ENCODE assay signal across 8 mouse cellular contexts in genomic region chr8:93626807-93627526, GRCm38 (mm10).
A peak's percentile ranks its signal among the peaks of the same experiment; 100 is the strongest.
DNase-seq lines count a peak whose midpoint lies in the region; ATAC-seq lines count a peak whose summit lies in the region.

No protein-coding gene starts in this region.

- H3K4me1 ChIP-seq in heart, embryonic 14.5 days (ENCODE audit: control insufficient read depth in 2 of 2, insufficient read depth in 2 of 2, low read length in 2 of 2), result peaks cover 15 to 27% of the 10 kb centered on the region in 2 experiments
- H3K4me1 ChIP-seq in midbrain, embryonic 16.5 days (ENCODE audit: control insufficient read depth, insufficient read depth, low read length), result peaks cover 7% of the 10 kb centered on the region; the same call in 1 of the 2 replicates

- H3K36me3 ChIP-seq in heart, embryonic 14.5 days (ENCODE audit: control insufficient read depth, insufficient read depth, low read length), result no peaks in the 10 kb centered on the region
- H3K36me3 ChIP-seq in midbrain, embryonic 16.5 days (ENCODE audit: control insufficient read depth, insufficient read depth, low read length), result no peaks in the 10 kb centered on the region

- no peaks in the 10 kb centered on the region for H3K9me3 ChIP-seq in heart, embryonic 14.5 days (ENCODE audit: control insufficient read depth, low read length)
- H3K9me3 ChIP-seq in midbrain, embryonic 16.5 days (replicated peaks; ENCODE audit: control insufficient read depth, low read length, poor library complexity, severe bottlenecking), result no peaks in the 10 kb centered on the region

- no peaks in the 10 kb centered on the region for H3K27me3 ChIP-seq in heart, embryonic 14.5 days (ENCODE audit: control insufficient read depth, insufficient read depth, low read length)
- no peaks in the 10 kb centered on the region for H3K27me3 ChIP-seq in midbrain, embryonic 16.5 days (ENCODE audit: control insufficient read depth, insufficient read depth, low read depth, low read length)

- peak overlapping the region; percentile 50 for H3K4me2 ChIP-seq in heart, embryonic 14.5 days (ENCODE audit: low read length)
- peak overlapping the region; percentile 44 for H3K4me2 ChIP-seq in midbrain, embryonic 16.5 days (ENCODE audit: low read length)

- no peak overlapping the region for H3K4me3 ChIP-seq in heart, embryonic 14.5 days (ENCODE audit: control insufficient read depth in 1 of 2, insufficient read depth in 1 of 2, low read depth in 1 of 2, low read length in 2 of 2)
- H3K4me3 ChIP-seq in midbrain, embryonic 16.5 days (ENCODE audit: low read depth, low read length), result peak overlapping the region; percentile 5; the same call in 1 of the 2 replicates

- peak; percentile 77 for ATAC-seq in heart, embryonic 14.5 days (ENCODE audit: insufficient number of reproducible peaks, insufficient read depth, low FRiP score, low read depth)
- peak; percentile 78 for ATAC-seq in midbrain, embryonic 16.5 days
- no peak for ATAC-seq in megakaryocyte, adult 5-6 weeks (ENCODE audit: poor library complexity, severe bottlenecking)

- peak; percentile 49 for DNase-seq in MN1 (ENCODE audit: low spot score)
- peak; percentile 67 for DNase-seq in adrenal gland, adult 2 months
- peak; percentile 11 for DNase-seq in embryo, embryonic 9.5 days (ENCODE audit: extremely low spot score)
- peak; percentile 29 to 30 for DNase-seq in left cerebral cortex, postnatal 14 days (ENCODE audit: low spot score in 2 of 2)
- peak; percentile 64 for DNase-seq in testis, postnatal 10 days (ENCODE audit: low spot score)

- intact Hi-C loops in left cerebral cortex, postnatal 14 days (cut with DNase I), result no loop called here

- 13% methylated on average over 18 of the region's 18 CpGs for WGBS in heart, embryonic 14.5 days
- WGBS in midbrain, embryonic 16.5 days, result 17% methylated on average over 18 of the region's 18 CpGs

- peak overlapping the region; percentile 67 to 68 for H3K27ac ChIP-seq in heart, embryonic 14.5 days (replicated peaks in 1 of 2; ENCODE audit: control insufficient read depth in 1 of 2, insufficient read depth in 1 of 2, low read depth in 2 of 2, low read length in 2 of 2)
- peak overlapping the region; percentile 66; the same call in 1 of the 2 replicates for H3K27ac ChIP-seq in midbrain, embryonic 16.5 days (ENCODE audit: low read length)

- 0 out of 2 replicates have a peak overlapping the region, but pooled peaks have one; percentile 21 for H3K9ac ChIP-seq in heart, embryonic 14.5 days (ENCODE audit: low read length)
- H3K9ac ChIP-seq in midbrain, embryonic 16.5 days (ENCODE audit: low read depth, low read length), result no peak overlapping the region

Comparison
In these comparisons a context has a peak if more than half of its experiments do, and no peak if none do; other contexts are left out.
1. DNase-seq: peak in every context shown above with its lines; median percentile 67 in adrenal gland, adult 2 months; 64 in testis, postnatal 10 days; 49 in MN1; 30 in left cerebral cortex, postnatal 14 days; 11 in embryo, embryonic 9.5 days.